Mouse (Mus musculus): Measurements from ENCODE around the gene Fras1.

DNA sequence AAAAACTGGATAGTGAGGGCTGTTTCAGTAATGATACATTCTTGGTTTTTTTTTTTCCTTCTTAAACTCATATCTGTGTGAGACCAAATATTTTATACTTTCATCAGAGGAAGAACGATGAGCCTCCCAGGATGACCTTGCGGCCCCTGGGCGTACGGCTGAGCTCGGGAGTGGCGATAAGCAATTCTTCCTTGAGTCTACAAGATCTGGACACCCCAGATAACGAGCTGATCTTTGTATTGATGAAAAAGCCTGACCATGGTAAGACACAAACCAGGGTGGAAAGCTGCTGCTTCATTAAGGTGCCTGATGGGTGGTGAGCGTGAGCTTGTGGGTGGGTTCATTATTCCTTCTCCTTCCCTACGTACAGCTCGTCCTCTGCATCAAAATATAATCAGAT is 334.8 kb downstream of the Fras1 start:
- TF ChIP-seq CTCF (IDR thresholded peaks at IDR 0.05; ENCODE audit: low read depth, low read length) (no peak), POLR2A (IDR thresholded peaks at IDR 0.05; ENCODE audit: borderline replicate concordance, low read depth, low read length) (no peak)
